Mouse (Mus musculus): Measurements from ENCODE around the gene Ppp1r12b. TPM values are rescaled to one million over a fixed set of nuclear protein-coding genes. Genes with fewer than 3 reads are reported as not detected.
A peak's percentile ranks its signal among the peaks of the same experiment; 100 is the strongest.

Gene Ppp1r12b
- polyA plus RNA-seq, 1 experiment from 2014 or later = 6.7 TPM

DNA sequence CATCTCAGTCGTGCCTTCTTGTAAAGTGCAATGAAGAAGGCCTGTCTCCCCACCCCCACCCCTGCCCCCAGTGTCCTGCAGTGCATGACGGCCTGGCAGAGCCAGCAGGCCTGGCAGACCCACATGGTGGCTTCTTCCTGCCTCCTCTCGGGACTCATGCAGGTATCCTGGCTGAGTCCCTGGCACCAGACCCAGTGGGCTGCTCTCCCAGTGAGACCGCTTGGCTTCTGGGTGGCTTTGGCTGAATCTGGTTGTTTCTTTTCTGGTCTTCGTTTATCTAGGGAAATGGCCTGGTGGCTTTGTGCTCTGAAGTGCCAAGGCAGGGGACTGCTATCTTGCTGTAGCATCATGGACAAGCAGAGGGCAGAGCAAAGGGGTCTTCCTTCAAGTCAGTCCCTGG lies 240.7 kb downstream of the Ppp1r12b start:
- Histone ChIP-seq H3K27ac (peak overlapping the region; percentile 87), H3K27me3 (ENCODE audit: insufficient read depth, poor library complexity, severe bottlenecking) (peaks cover 63% of the 10 kb centered on the region), H3K9me3 (no peaks in the 10 kb centered on the region), H3K4me3 (no peak overlapping the region), H3K36me3 (peaks cover 10% of the 10 kb centered on the region; the same call in 1 of the 2 replicates), H3K4me1 (replicated peaks) (peaks cover 74% of the 10 kb centered on the region)
- WGBS = 60% methylated on average over 5 of the region's 5 CpGs
- DNase-seq (ENCODE audit: low spot score) = no peak

DNA sequence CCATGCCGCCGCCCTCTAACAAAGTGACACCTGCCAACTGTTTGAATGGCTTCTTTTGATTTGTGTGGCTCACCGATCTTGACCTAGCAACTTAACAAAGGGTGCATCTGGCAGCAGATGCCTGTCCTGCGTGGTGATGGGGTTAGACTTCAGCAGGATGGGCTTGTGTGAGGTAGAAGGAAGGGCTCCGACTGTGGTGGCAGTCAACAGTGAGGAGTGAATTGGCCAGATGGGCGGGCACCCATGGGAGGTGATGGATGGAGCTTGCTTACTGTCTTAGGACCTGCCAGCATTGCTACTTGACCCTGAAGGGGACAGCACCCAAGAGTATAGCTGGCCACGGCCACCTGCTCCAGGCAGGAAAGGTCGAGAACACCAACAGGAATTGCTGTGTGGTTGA lies 241.6 kb downstream of the Ppp1r12b start:
- Histone ChIP-seq H3K36me3 (peaks cover 10% of the 10 kb centered on the region; the same call in 1 of the 2 replicates), H3K27ac (peak overlapping the region; percentile 87), H3K4me1 (replicated peaks) (peaks cover 75% of the 10 kb centered on the region), H3K9me3 (no peaks in the 10 kb centered on the region), H3K27me3 (ENCODE audit: insufficient read depth, poor library complexity, severe bottlenecking) (peaks cover 66% of the 10 kb centered on the region), H3K4me3 (peak overlapping the region; percentile 1; the same call in 1 of the 2 replicates)
- 35% methylated on average over 8 of the region's 8 CpGs for WGBS
- DNase-seq (ENCODE audit: low spot score) = peak; percentile 36

DNA sequence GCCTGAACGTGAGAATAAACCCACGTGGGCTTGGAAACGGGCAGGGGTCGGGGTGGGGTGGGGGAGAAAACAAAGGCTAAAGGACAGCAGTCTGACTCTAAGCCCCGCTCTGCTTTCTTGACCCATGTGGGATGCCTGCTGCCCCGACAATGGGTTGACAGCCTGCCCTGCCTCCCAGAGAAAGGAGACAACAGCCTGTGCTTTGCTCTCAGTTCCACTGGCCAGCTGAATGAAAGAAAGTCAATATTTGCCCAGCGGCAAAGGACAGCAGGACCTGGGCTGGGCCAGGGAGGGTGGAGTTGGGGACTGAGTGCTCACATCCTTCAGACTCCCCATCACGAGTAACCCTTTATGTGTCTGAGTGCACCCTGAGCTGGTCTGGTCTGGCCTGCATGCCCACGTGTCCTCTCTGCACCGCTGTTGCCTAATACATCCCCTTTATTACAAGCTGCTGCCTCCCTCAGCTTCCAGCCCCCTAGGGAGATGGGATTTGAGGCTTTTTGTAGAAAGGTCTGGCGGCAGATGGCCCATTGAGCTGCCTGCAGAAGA lies 242.2 kb downstream of the Ppp1r12b start:
- Histone ChIP-seq H3K4me3 (peak overlapping the region; percentile 1; the same call in 1 of the 2 replicates), H3K9me3 (no peaks in the 10 kb centered on the region), H3K4me1 (replicated peaks) (peaks cover 75% of the 10 kb centered on the region), H3K27me3 (ENCODE audit: insufficient read depth, poor library complexity, severe bottlenecking) (peaks cover 69% of the 10 kb centered on the region), H3K36me3 (peaks cover 10% of the 10 kb centered on the region; the same call in 1 of the 2 replicates), H3K27ac (peak overlapping the region; percentile 87)
- WGBS = 4% methylated on average over 11 of the region's 11 CpGs
- peak; percentile 89 for DNase-seq (ENCODE audit: low spot score)

DNA sequence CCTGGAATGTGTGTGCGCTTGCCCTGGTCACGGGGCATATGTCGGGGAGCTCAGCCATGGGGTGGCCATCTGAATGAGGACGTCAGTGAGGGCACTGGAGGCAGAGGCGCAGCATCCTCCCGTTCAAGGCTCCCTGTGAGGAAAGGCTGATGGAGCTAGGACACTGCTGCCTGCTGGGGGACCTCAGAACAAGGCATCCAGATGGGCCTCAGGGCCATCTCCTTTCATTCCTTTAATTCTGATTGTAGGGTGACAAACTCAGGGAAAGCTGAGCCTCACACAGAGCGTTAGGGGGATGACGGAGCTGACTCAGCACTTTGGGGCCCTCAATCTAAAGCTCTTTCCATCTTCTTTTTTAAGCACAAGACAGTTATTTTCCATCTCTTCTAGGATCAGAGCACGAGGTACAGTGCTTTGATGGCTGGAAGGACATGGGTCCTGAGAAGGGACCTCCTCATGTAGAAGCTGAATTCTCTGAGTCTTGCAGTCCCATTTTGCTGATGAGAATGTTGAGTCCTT lies 242.9 kb downstream of the Ppp1r12b start:
- H3K27ac ChIP-seq = peak overlapping the region; percentile 87
- H3K27me3 ChIP-seq (ENCODE audit: insufficient read depth, poor library complexity, severe bottlenecking) = peaks cover 71% of the 10 kb centered on the region
- peaks cover 76% of the 10 kb centered on the region for H3K4me1 ChIP-seq (replicated peaks)
- no peaks in the 10 kb centered on the region for H3K9me3 ChIP-seq
- peaks cover 10% of the 10 kb centered on the region; the same call in 1 of the 2 replicates for H3K36me3 ChIP-seq
- H3K4me3 ChIP-seq = no peak overlapping the region
- WGBS = 71% methylated on average over 9 of the region's 9 CpGs
- DNase-seq (ENCODE audit: low spot score) = no peak

DNA sequence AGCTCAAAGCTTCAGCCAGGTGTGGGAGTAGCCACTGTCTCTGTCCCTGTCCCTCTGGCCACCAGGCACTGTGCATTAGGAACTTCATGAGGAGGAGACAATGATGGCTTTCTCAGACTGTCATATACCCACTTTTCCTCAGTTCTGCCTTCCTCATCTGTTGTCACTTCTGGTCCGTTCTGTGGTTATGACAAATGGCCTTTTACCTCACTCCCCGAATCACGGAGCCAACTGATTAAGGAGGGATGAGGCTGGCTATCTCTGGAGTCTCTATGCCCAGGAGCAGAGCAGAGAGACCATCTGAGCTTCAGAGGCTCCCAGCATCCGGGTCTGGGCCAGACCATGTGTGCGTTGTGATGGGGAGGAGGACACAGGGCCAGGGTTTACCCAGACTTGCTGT lies 244.1 kb downstream of the Ppp1r12b start:
- Histone ChIP-seq H3K27me3 (ENCODE audit: insufficient read depth, poor library complexity, severe bottlenecking) (peaks cover 77% of the 10 kb centered on the region), H3K27ac (peak overlapping the region; percentile 94), H3K4me1 (replicated peaks) (peaks cover 79% of the 10 kb centered on the region), H3K36me3 (peaks cover 10% of the 10 kb centered on the region; the same call in 1 of the 2 replicates), H3K4me3 (peak overlapping the region; percentile 73), H3K9me3 (no peaks in the 10 kb centered on the region)
- no peak for DNase-seq (ENCODE audit: low spot score)
- WGBS = 64% methylated on average over 5 of the region's 5 CpGs

DNA sequence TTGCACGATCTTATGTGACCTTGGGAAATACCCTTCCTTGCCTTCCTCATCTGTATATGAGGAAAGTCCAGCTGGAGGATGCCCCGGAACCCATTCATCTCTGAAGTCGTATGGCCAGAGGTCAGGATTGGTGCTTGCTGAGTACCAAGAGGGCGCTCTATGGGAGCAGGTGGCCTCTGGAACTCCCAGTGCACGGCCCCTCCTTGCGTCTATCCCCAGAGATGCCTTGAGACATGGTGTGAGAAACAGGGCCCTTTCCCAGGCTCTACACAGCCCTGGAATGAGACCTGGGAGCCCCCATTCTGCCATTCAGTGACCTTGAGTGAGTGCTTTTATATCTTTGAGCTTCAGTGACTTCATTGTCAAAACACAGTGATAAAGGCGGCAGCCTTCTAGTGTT lies 244.7 kb downstream of the Ppp1r12b start:
- Histone ChIP-seq H3K27me3 (ENCODE audit: insufficient read depth, poor library complexity, severe bottlenecking) (peaks cover 77% of the 10 kb centered on the region), H3K4me3 (peak overlapping the region; percentile 73), H3K9me3 (no peaks in the 10 kb centered on the region), H3K36me3 (peaks cover 10% of the 10 kb centered on the region; the same call in 1 of the 2 replicates), H3K27ac (peak overlapping the region; percentile 94), H3K4me1 (replicated peaks) (peaks cover 83% of the 10 kb centered on the region)
- 28% methylated on average over 7 of the region's 7 CpGs for whole genome bisulfite sequencing
- DNase-seq (ENCODE audit: low spot score) = peak; percentile 65

DNA sequence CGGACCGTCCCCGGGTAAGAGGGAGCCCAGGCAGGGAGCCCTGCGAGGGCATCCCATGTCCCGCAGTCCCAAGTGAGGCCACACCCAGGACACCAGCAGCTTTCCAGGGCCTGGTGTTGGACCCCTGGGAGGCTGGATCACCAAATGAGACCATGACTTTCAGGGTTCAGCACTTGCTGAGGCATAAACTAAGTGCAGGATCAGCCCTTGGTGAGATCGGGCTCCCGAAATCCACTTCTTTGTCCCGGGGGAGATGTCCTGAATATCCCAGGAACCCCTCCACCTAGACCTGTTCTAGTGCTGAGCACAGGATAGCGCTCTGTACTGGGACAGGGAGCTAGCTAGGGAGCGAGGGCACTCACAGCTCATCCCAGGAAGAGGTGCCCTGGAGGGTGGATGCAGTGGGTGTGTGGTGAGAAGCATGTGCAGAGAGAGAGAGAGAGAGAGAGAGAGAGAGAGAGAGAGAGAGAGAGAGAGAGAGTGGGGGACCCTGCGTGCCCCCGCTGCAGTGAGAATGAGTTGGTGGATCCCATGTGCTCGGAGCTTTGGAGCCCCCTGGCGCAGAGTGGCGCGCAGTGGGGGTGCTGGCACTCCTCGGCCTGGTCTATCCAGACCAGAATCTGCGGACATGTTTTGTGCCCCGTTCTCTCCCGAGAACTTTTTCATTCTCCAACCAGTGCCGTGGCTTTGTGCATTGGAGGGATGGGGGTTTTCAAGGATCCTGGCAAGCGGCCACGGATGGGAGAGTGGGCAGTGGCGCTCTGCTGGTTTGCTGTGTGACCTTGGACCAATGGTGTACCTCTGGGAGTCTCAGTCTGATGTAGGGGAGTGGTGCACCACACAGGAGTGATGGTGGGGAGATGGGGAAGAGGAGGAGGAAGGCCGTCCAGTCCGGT lies 246.1 kb downstream of the Ppp1r12b start:
- Histone ChIP-seq H3K36me3 (no peaks in the 10 kb centered on the region), H3K27me3 (ENCODE audit: insufficient read depth, poor library complexity, severe bottlenecking) (peaks cover 80% of the 10 kb centered on the region), H3K4me3 (peak overlapping the region; percentile 73), H3K9me3 (no peaks in the 10 kb centered on the region), H3K4me1 (replicated peaks) (peaks cover 85% of the 10 kb centered on the region), H3K27ac (peak overlapping the region; percentile 94)
- WGBS = 7% methylated on average over 26 of the region's 26 CpGs
- DNase-seq (ENCODE audit: low spot score) = peak; percentile 49

DNA sequence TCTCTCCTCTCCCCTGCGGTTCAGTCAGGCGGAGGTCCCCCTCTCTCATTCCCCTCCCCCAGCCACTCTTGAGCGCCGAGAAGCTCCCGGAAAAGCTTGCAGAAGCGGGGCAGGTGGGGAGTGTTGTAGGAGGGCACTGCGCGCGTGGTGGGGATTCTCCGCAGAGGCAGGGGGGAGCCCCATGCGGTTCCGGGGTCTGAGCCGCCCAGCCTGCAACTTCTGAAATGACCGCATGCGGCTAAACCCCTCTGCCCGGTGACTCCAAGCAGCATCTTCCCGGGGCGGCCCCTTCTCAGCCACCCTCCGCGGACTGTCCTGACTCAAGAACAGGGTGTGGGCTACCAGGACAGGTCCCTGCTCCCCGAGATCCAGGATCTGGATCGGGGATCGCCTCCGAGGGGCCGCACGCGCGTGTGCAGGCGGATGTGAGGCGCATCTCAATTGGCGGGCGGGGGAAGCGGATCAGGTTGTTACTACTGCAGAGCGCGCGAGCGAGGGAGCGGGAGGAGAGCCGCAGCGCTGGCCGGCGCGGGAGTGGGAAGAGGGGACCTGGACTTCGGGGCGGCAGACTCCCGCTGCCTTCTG lies 246.8 kb downstream of the Ppp1r12b start:
- H3K4me1 ChIP-seq (replicated peaks) = peaks cover 83% of the 10 kb centered on the region
- peaks cover 80% of the 10 kb centered on the region for H3K27me3 ChIP-seq (ENCODE audit: insufficient read depth, poor library complexity, severe bottlenecking)
- H3K4me3 ChIP-seq = peak overlapping the region; percentile 73
- H3K27ac ChIP-seq = peak overlapping the region; percentile 94
- H3K9me3 ChIP-seq = no peaks in the 10 kb centered on the region
- no peaks in the 10 kb centered on the region for H3K36me3 ChIP-seq
- WGBS = under 1% methylated on average over 46 of the region's 46 CpGs
- DNase-seq (ENCODE audit: low spot score) = peak; percentile 76

DNA sequence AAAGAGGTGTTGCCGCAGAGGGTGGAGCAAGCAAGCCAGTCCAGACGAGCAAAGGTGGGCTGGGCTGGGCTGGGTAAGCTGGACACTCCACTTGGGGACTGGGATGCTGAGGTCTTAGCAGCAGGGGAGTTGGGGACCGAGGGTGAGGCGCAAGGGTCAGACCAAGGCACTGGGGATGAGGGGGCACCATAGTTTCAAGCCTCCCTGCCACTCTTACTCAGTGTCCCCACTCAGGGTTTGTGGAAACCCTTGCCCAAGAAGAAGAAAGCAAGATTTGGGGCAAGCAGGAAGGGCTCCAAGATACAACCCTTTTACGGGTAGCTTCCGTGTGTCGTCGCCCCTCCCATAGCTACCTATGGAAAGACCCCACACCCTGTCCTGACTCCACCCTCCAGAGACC lies 247.5 kb downstream of the Ppp1r12b start:
- no peak for DNase-seq (ENCODE audit: low spot score)
- H3K9me3 ChIP-seq = no peaks in the 10 kb centered on the region
- peaks cover 80% of the 10 kb centered on the region for H3K27me3 ChIP-seq (ENCODE audit: insufficient read depth, poor library complexity, severe bottlenecking)
- H3K36me3 ChIP-seq = no peaks in the 10 kb centered on the region
- 8% methylated on average over 8 of the region's 8 CpGs for WGBS
- peak overlapping the region; percentile 94 for H3K27ac ChIP-seq
- H3K4me1 ChIP-seq (replicated peaks) = peaks cover 82% of the 10 kb centered on the region
- peak overlapping the region; percentile 73 for H3K4me3 ChIP-seq

DNA sequence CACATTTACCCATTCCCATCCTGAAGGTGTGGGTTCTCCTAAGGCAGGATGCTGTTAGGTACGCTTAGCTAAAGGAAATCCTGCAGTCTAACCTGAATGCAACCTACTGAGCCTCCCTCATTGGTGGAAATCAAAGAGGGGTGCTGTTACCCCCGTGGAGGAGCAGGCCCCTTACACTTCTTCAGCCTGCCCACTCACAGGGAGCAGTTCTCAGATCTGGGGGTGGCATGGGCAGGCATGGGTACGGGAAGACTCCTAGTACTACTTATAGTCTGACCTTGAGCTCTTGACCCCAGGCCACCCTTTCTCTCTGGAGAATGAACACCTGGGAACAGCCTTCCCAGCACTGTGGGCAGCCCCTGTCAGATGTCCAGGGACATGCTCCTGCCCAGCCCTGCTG lies 248.2 kb downstream of the Ppp1r12b start:
- no peaks in the 10 kb centered on the region for H3K9me3 ChIP-seq
- no peaks in the 10 kb centered on the region for H3K36me3 ChIP-seq
- 76% methylated on average over 3 of the region's 3 CpGs for WGBS
- H3K27ac ChIP-seq = peak overlapping the region; percentile 50; the same call in 1 of the 2 replicates
- H3K27me3 ChIP-seq (ENCODE audit: insufficient read depth, poor library complexity, severe bottlenecking) = peaks cover 86% of the 10 kb centered on the region
- no peak for DNase-seq (ENCODE audit: low spot score)
- H3K4me3 ChIP-seq = no peak overlapping the region
- H3K4me1 ChIP-seq (replicated peaks) = peaks cover 82% of the 10 kb centered on the region

DNA sequence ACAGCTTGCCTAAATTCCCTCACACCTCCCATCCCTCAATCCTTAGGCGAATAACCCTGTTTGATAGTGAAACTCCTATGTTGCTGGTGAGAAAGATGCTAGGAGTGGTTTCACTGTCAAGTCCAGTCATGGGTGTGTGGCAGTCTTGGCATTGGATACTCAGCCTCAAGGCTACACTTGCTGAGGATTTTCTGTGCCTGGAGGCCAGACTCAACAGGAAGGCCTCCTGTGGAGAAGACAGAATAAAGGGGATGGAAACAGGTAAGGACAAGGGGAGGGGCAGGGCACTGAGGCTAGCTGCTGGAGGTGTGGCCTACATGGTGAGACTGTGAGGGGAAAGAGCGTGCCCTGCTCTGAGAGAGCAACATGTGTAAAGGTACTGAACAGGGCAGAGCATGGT lies 249.2 kb downstream of the Ppp1r12b start:
- Histone ChIP-seq H3K36me3 (no peaks in the 10 kb centered on the region), H3K9me3 (no peaks in the 10 kb centered on the region), H3K4me1 (replicated peaks) (peaks cover 78% of the 10 kb centered on the region), H3K27ac (no peak overlapping the region; the same call in 1 of the 2 replicates), H3K27me3 (ENCODE audit: insufficient read depth, poor library complexity, severe bottlenecking) (peaks cover 80% of the 10 kb centered on the region), H3K4me3 (no peak overlapping the region)
- 44% methylated on average over 2 of the region's 2 CpGs for WGBS
- DNase-seq (ENCODE audit: low spot score) = no peak
